Mouse (Mus musculus) ES-Bruce4 (cell line): Measurements from ENCODE around the gene Prpf19.

Experiments used
- CTCF ChIP-seq: IDR thresholded peaks from one replicate; pipeline ENCODE4 v1.8.1; 2011; ENCODE audit warnings: low read depth, low read length
- EP300 ChIP-seq: IDR thresholded peaks from 2 replicates; pipeline ENCODE4 v1.6.1; 2011; ENCODE audit warnings: low read depth, low read length; ENCODE audit not compliant: insufficient read depth
- POLR2A ChIP-seq: IDR thresholded peaks from one replicate; pipeline ENCODE4 v1.8.1; 2011; ENCODE audit warnings: low read length; ENCODE audit not compliant: insufficient read depth

GRCm38 (mm10) chr19:10947219-10947618 is 52.2 kb downstream of the Prpf19 start:
- TF ChIP-seq CTCF = no peak
- no peak for TF ChIP-seq POLR2A
- no peak for TF ChIP-seq EP300
